Mouse (Mus musculus) right cerebral cortex, adult 2 months (tissue): ENCODE results near the gene Clec2i.
"Not testable (repeated sequence)": the region's sequence is repeated elsewhere in the genome, so short reads cannot be mapped to it uniquely, and the experiment has no call there.

Source experiments
- DNase-seq, 2 experiments: peaks; one replicate each; pipeline ENCODE4 v3.0.0; 2021 to 2022; ENCODE audit warnings: low spot score in 2 of 2

The Clec2i gene

GRCm38 (mm10) chr6:128887091-128887790 is at the start of gene Clec2i:
Gene Clec2i (plus strand): TSS chr6:128887588.
- peak; percentile 35 to 41 for DNase-seq

GRCm38 (mm10) chr6:128838342-128839265 is 48.8 kb upstream of the Clec2i start:
- peak; percentile 94 to 95 for DNase-seq

- peak; percentile 71 to 78 for DNase-seq
Measured at GRCm38 (mm10) chr6:128839266-128839771, 48.1 kb upstream of the Clec2i start.

- no peak for DNase-seq
Measured at GRCm38 (mm10) chr6:128839921-128840320, 47.5 kb upstream of the Clec2i start.

GRCm38 (mm10) chr6:128840669-128841068 is 46.7 kb upstream of the Clec2i start:
- DNase-seq: not testable (repeated sequence)

DNA sequence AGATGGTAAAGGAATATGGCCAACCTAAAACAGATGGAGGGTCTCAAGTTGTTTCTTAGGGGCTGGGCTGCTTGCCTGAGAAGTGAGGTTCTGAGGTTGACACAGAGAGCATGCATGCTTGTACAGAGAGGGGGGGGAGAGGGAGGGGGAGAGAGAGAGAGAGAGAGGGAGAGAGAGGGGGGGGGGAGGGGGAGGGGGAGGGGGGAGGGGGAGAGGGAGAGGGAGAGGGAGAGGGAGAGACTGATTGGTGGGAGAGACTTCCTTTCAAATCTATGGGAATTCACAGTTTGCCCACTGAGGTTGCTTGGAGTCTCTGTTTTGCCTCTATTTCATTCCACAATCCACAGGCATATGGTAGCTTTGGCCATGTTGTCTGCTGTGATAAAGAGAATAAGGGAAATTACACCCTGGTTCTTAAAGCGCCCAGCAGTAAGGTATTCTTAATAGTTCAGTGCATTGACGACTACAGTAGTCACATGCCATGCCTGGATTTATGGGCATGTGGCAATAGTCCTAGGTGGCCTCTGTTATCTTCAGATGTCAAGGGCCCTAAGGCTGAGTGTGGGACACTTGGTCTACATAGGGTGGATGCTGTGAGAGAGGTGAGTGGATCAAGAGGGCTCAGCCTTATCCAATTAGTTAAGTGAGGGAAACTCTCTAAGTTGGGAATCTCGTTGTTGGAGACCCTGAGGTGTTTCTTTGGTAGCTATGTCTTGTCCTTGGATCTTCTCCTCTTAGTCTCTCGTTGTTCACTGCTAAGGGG is 45.9 kb upstream of the Clec2i start:
- DNase-seq: no peak

- no peak for DNase-seq
Measured at GRCm38 (mm10) chr6:128842356-128842944, 44.9 kb upstream of the Clec2i start.

DNA sequence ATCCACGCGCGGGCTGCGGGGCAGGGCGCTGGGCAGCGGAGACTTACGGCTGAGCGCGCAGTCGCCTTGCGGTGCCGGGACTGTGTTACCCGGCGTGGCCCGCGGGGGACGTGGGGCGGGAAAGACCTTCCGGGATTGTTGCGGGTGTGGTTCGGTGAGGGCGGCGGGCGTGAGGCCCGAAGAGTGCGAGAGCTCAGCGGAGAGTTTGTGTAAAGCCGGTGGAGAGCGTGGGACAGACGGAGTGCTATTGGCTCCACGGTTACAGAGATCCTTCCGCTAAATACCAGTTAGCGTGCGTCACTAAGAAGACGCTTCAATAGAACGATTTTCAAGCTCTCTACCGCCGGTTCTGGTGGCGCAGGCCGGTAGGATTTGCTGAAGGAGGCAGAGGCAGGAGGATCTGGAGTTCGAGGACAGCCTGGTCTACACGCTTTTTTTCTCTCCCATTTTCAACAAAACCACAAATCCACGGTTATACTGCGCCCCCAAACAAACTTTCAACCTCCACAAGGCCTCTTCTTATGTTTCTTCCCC is 44.4 kb upstream of the Clec2i start:
- DNase-seq: peak; percentile 94 to 96

- DNase-seq: peak; percentile 47 to 63
Measured at GRCm38 (mm10) chr6:128843479-128843992, 43.9 kb upstream of the Clec2i start.

GRCm38 (mm10) chr6:128844131-128844530 is 43.3 kb upstream of the Clec2i start:
- DNase-seq: peak; percentile 30 to 33

DNA sequence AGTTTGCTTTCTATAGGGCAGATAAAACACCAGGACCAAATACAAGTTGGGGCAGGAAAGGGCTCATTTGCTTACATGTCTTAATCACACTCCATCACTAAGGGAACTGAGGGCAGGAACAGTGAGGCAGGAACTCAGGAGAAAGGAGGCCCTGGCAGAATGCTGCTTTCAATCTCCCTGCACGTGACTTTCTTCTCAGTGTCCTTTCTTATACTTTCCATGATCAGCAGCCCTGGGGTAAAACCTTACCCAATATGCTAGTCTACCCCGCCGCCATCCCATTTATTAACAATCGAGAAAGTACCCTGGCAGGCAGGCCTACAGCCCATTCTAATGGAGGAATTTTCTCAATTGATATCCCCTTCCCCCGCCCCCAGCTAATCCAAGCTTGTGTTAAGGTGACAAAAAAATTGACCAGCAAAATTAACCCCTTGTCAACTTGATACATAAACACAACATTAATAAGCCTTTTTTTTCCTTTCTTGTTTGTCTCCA is 42.8 kb upstream of the Clec2i start:
- no peak for DNase-seq

DNA sequence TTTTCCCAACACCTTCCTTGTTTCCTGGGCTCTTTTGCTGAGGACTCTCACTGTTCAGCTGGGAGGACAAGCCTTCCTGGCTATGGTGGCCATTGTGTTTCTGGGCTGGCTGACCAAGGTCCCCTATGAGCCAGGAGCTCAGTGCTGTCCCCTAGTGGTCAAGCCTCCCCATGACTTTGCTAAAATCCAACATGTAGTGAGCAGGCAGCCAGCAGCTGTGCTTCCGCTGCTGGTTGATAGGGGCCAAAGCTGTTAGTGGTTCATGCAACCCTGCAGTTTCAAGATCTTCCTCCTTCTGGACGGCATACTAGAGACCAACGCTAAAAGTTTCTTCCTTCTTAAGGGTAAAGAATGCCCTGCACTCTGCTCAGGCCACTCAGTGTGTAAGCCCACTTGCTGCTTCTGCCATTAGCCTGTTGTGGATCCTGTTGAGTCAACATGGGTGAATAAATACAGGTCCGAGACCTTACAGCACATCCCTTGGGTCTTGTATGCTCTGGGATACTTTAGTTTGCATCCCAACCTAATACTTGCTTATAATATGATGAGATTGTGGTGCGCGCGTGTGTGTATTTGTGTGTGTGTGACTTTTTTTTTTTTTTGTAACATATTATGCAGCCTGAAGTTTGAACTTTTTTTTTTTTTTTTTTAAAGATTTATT is 41.9 kb upstream of the Clec2i start:
- DNase-seq: peak; percentile 78 to 86

- no peak for DNase-seq
Measured at GRCm38 (mm10) chr6:128845998-128846542, 41.3 kb upstream of the Clec2i start.

- DNase-seq: no peak
Measured at GRCm38 (mm10) chr6:128847401-128847800, 40.0 kb upstream of the Clec2i start.

- DNase-seq: peak; percentile 46 to 55
Measured at GRCm38 (mm10) chr6:128849902-128850301, 37.5 kb upstream of the Clec2i start.

- no peak for DNase-seq
Measured at GRCm38 (mm10) chr6:128850671-128851070, 36.7 kb upstream of the Clec2i start.

- DNase-seq: no peak
Measured at GRCm38 (mm10) chr6:128851151-128851550, 36.2 kb upstream of the Clec2i start.

DNA sequence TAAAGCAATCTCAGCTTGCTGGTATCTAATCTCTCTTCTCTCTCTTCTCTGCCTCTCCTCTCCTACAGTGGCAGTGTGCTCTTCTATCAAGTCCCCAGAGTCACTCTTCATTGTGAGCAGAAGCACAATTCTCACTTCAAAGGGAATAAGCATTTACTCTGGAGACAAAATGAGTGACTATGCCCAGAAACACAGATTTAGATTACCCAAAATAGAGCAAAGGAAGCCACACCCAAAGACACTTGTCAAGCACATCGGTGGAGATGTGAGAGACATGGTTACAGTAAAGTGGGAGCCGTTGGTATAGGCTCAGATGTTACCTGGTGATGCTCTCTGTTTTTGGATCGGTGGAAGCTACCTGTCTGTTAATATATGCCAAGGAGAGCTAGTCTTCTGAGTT is 34.6 kb upstream of the Clec2i start:
- DNase-seq: no peak

DNA sequence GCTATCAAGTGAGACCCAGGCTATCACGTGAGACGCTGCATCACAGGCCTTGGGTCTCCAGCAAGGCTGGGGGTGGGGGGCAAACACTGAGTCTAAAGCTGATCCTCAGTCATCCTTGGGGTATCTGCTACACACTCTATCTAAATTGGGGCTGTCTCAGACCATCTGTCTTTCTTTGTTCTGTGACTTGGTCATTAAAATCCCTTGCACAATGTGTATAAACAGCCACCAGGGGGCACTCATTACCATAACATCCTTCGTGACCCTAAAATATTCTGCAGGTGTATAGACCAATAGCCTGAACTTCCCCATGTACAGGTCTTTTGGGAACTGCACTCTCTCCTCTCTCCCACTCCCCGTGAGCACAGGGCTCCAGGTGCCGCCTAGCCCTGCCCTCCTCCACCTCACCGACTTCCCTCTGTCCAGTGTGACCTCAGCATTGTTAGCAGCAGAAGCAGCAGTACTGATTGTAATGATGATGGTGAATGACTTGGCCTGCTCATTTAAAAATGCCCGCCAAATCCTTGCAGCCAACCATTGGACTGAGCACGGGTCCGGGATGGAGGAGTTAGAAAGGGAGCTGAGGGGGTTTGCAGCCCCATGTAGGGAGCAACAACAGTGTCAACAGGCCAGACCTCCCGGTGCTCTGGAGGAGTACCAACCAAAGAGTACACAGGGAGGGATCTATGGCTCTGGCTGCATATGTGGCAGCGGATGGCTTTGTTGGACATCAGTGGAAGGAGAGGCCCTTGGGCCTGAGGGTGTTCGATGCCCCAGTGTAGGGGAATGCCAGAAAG is 33.2 kb upstream of the Clec2i start:
- DNase-seq: peak; percentile 78 to 80
